Mouse (Mus musculus) kidney, postnatal 14 days (tissue): ENCODE data around the gene Zfp217.
"Not testable (repeated sequence)": the region's sequence is repeated elsewhere in the genome, so short reads cannot be mapped to it uniquely, and the experiment has no call there.

Source experiments
- DNase-seq: peaks from one replicate; pipeline ENCODE4 v3.0.0; 2022; ENCODE audit warnings: mixed read lengths

Zfp217 gene

DNA sequence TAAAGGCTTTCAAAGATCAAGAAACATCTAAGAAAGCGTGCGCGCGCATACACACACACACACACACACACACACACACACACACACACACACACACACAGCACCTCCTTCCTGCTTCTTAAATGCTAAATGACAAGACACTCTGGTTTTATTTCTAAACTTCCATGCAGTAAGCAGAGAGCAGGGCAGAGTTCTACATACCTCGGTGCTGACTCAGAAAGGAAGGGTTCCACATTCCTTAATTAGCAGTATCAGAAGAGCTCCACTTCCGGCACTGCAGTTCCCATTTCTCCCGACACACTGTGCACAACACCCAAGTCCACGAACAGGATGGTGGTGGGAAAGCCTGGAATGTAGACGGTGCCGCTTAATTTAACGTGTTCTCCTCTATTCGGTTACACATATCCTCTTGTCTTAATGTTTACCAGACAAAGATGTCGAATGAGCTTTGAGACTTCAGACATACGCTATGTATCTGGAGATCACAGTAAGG is at the start of gene Zfp217:
Zfp217 (minus strand) TSS at position 443 of the 493 bp plus-strand sequence.
- DNase-seq: peak; percentile 63

- no peak for DNase-seq
These were observed 47.7 kb upstream of the Zfp217 start for GRCm38 (mm10) chr2:170195542-170196089.

- DNase-seq: no peak
These were observed 46.9 kb upstream of the Zfp217 start for GRCm38 (mm10) chr2:170194845-170195244.

DNA sequence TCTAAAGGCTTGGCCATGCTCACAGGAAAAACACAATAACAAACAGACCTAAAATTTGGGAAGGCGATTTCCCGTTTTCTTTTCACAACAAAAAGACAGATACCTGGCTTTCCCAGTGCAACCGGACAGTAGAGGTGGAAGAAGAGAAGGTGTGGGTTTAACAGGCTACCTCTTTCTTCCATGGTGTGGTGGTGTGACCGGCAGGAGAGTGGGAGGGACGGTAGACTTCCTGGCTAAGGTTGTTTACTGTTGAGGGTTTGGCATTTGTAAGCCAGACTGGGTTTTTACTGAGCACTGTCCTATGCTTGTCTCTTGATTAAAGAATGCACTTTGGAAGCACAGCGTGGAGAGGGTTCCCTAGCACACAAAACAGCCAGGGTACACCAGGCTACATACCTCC is 45.9 kb upstream of the Zfp217 start:
- DNase-seq: no peak

DNA sequence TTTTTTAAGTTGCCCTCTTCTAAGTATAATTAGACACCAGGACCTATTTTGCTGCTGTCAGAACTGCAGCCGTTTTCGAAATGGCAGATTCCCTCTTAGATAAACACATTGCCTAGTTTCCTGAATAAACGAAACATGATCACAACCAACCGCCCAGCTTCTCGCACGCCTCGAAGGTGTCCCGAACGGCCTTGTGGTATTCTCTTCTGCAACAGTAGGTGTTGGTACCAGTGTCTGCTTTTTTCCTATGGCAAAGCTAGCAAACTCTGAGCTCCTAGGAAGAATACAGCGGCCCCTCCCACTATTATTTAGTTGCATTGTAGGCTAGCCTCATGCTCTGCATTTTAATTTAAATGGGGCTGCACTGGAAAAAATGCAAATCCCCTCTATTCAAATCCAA is 45.3 kb upstream of the Zfp217 start:
- no peak for DNase-seq

DNA sequence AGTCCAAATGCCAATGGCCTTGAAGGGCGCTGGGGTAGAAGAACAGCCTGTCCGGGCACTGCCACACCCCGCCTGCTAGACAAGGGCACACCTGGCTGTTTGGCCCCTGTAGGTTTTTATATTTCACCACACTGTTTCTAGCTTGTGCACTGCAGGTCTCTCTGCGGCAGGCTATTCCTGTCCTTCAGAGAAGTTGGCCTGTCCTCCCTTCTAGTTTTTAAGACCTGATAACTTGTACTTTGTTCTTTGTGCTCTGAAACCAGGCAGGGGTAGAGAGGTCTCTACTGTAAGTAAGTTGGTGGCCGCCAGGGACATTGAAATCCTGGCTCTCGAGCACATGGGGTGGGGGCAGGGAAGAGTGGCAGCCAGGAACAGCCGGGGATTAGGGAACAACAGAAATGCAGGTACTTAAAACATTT is 44.8 kb upstream of the Zfp217 start:
- DNase-seq: peak; percentile 65

- DNase-seq: peak; percentile 53
These were observed 40.8 kb upstream of the Zfp217 start for GRCm38 (mm10) chr2:170188721-170189120.

DNA sequence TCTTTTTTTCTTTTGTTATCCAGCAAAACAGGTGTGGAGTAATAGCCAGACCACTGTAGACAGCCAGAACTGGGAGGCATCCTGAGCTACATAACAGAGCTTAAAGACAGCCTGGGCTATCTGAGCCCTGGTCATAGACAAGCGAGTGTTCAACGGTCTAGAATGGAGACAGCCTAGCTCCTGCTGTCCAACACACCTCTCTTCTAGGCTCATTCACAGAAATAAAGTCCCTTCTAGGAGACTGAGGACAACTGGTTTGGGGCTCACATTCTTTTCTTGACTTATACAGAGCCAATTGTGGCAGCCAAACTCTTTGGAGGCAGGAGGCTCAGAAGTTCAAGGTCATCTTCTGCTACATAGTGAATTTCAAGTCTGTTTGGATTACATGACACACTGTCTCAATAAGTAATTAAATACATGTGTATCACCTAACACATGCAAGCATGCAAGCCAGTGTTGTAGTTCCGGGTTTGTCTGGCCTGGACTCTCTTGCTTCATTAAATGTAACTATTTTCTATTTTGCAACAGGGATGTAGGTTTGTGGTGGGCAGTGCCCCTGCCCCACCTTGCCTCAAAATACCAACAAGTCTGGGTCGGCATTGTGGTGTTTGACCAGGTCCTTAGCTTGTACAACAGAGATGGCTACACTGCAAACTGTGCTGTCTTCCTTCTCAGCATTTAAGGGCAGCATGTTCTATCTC is 37.4 kb upstream of the Zfp217 start:
- DNase-seq: no peak

DNA sequence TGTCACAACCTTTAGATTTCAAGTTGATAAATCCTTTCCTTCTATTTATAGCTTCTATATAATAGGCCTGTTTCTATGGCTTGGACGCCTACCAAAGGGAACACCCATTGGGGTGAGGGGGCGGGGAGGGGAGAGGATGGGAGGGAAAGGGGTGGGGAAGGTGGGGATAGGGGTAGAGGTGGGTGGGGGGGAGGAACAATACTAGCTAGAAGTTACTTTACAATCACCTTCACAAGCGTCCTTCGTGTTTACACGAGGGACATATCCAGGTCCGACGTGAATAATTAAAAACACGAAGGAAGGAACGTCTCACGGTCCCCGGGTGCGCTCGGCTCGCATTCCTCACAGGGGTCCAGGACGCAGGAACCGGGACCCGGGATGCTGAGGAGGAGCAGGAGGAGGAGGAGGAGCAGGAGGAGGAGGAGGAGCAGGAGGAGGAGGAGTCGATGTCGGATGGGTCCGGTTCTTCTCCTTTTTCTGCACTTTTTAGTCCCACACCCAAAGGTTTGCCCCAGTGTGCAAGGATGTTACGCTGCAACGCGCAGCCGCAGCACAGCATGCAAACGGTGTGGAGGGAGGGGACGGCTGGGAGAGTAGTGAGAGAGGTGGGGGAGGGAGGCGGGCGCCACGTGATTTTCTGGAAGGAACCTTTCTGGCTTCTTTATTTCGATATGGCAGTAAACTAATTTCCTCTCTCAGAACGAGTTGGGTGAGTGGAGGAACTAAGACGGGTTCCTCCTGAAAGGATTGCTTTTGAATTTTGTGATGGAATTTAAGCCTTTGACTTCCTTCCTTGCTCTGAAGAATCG is 36.5 kb upstream of the Zfp217 start:
- peak; percentile 74 for DNase-seq

DNA sequence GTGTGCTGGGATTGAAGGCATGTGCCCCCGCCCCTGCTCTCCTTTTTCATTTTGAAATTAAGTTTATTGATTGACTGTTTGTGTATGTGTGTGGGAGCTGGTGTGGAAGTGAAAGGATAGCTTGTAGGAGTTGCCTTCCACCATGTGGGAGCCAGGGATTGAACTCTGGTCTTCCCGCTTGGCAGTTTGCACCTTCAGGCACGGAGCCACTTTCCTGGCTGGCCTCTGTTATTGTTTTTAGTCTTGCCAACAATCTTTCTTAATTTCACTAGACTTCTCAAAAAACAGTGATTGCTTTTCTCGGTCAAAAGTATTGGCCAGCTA is 35.9 kb upstream of the Zfp217 start:
- no peak for DNase-seq

- DNase-seq: no peak
These were observed 34.0 kb upstream of the Zfp217 start for GRCm38 (mm10) chr2:170181862-170182261.

DNA sequence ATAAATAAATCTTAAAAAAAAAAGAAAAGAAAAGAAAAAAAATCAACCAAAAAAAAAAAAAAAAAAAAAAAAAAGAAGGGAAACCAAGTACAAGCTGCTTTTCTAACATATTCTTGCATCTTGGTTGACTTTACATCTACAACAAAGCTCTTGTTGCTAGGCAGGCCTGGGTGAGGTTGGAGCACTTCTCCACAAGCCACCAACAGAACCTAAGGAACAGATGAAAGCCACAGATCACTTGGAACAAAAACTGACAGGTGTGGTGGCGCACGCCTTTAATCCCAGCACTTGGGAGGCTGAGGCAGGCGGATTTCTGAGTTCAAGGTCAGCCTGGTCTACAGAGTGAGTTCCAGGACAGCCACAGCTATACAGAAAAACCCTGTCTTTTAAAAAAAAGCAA is 32.9 kb upstream of the Zfp217 start:
- not testable (repeated sequence) for DNase-seq

DNA sequence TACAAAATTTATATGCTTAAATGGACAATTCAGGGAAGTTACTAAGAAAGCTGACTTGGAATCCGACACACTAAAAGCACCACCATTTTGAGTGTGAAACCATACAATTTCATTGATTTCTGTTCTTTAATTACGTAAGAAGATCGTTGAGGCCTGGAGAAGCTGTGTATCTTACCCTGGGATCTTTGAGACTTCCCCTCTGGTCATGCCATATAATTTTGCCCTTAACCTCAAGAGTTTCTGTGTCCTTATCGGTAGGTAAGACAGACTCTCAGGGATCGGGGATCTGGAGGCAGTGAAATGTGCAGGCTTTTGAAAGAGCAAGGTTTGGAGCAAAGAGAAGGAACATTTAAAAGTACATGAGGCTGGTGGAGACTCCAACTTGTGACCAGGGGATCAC is 31.4 kb upstream of the Zfp217 start:
- no peak for DNase-seq

- DNase-seq: peak; percentile 21
These were observed 29.4 kb upstream of the Zfp217 start for GRCm38 (mm10) chr2:170177323-170177722.

DNA sequence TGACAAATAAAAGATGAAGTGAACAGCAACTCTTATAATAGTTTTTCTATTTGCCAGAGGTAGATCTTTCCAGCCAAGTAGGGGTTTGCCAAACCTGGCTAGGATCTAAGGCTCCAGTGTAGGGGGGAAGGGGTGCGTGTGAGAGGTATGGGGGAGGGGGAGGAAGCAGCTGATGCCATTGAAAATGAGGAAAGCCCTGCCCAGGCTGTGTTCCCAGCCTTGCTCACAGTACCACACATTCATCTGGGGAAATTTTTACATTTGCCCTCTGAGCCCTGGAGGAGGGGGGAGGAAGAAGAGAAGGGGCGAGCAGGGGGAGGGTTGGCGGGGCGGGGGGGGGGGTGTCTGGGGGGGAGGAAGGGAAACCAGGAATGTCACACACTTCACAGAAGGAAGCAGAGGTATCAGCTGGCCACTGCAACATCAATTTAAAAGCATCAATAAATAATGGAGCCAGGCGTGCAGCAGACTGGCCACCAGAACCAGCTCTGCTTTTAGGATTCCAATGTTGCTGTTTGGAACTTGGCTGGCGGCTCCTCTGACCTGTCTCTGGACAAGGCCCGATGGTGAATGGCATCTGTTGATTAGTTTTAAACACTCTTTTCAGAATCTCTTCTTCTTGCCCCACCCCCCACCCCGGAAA is 28.5 kb upstream of the Zfp217 start:
- no peak for DNase-seq

DNA sequence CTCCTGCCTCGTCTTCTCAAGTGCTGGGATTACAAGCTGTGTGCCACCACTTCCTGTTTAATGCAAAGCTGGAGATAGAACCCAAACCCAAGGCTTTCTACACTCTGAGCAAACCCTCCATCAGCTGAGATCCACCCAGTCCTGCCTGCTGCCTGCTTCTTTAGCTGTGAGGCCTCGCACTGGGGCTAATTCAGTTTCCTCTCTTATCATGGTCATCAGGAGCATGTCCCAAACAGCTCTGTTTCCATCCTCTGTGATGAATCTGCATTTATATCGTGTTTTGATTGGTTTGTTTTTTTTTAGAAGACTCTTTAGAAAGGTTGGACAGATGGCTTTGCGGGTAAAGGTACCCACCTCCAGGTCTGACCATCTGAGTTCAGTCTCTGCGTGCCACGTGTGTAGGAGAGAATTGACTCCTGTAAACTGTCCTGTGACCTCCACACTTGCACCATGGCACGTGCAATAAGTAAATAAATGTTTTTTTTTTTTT is 27.8 kb upstream of the Zfp217 start:
- no peak for DNase-seq

DNA sequence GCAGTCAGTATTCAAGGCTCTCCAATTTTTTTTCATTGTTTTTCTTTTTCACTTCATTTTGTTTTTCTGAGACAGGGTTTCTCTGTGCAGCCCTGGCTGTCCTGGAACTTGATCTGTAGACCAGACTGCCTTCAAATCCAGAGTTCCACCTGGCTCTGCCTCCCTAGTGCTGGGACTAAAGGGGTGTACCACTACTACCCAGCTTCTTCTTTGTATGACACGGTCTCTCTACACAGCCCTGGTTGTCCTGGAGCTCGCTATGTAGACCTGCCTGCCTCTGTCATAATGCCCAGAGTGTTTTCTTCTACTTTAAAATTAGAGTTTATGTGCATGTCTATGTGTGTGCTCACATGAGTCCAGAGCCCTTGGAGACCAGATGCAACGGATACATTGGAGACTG is 27.3 kb upstream of the Zfp217 start:
- no peak for DNase-seq

DNA sequence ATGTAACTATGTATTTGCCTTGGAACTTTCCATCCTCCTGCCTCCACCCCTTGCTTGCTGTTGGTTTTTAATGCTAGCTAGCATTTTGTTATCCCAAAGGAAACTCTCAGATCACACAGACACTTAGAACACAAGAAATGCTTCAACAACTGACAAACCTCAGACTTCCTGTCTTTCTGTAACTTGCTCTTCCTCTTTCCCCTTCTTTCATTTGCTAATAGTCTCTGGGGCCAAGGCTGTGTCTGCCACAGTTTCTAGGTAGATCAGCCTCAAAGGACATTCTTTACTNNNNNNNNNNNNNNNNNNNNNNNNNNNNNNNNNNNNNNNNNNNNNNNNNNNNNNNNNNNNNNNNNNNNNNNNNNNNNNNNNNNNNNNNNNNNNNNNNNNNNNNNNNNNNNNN is 21.2 kb upstream of the Zfp217 start:
- no peak for DNase-seq

- no peak for DNase-seq
These were observed 17.7 kb upstream of the Zfp217 start for GRCm38 (mm10) chr2:170165649-170166048.

GRCm38 (mm10) chr2:170163671-170164462 is 16.0 kb upstream of the Zfp217 start:
- no peak for DNase-seq

DNA sequence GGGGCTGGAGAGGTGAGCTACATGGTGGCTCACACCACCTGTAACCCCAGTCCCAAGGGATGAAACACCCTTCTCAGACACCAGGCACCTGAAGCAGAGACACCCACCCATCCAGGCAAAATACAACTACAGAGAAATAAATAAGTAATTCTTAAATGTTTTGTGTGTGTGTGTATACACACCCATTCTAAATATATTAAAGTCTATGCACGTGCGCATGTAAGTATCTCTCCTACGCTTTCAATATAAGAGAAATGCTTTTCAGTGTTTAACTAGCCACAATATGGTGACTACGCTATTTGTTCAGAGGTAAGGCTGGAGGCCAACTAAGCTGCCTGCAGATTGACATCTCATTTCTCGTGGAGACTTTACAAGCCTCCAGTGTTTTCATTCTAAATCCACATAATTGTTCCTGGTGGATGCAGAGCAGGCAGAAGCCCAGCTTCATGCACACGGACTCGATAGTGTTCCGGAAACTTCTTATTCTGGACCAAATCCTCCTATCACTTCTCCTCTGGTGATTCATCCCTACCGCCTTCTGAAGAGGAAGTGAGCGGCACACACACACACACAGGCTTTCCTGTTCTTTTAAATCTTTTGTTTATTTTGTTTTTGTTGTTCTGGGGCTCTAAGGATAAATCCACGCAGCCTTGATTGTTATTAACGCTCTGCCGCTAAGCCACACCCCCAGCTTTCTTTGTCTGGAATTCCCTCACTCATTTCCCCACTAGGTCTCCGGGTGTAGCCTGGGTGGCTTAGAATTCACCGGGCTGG is 12.1 kb upstream of the Zfp217 start:
- peak; percentile 19 for DNase-seq

- no peak for DNase-seq
These were observed 11.1 kb upstream of the Zfp217 start for GRCm38 (mm10) chr2:170158987-170159386.
